Mouse (Mus musculus) c-Kit-positive CD71-negative TER-119-negative erythroid progenitor cells, embryonic 14.5 days (primary cell): Measurements from ENCODE around the gene Maml3.

Experiments
- DNase-seq: peaks from one replicate; pipeline ENCODE4 v3.0.0-alpha.2; 2013; ENCODE audit warnings: low read depth

Gene Maml3

GRCm38 (mm10) chr3:51702701-51703286, 402.1 kb downstream of the Maml3 start:
- no peak for DNase-seq

GRCm38 (mm10) chr3:51701950-51702349, 402.9 kb downstream of the Maml3 start:
- DNase-seq = no peak

- DNase-seq = peak; percentile 39
These were observed 403.6 kb downstream of the Maml3 start for GRCm38 (mm10) chr3:51701281-51701751.

GRCm38 (mm10) chr3:51700731-51701280, 404.1 kb downstream of the Maml3 start:
- no peak for DNase-seq

- DNase-seq = no peak
These were observed 404.8 kb downstream of the Maml3 start for GRCm38 (mm10) chr3:51700123-51700522.

- no peak for DNase-seq
These were observed 406.9 kb downstream of the Maml3 start for GRCm38 (mm10) chr3:51697931-51698330.

GRCm38 (mm10) chr3:51695713-51696112, 409.2 kb downstream of the Maml3 start:
- no peak for DNase-seq

GRCm38 (mm10) chr3:51694576-51694975, 410.3 kb downstream of the Maml3 start:
- no peak for DNase-seq

- no peak for DNase-seq
These were observed 411.7 kb downstream of the Maml3 start for GRCm38 (mm10) chr3:51693196-51693595.

- DNase-seq = no peak
These were observed 416.2 kb downstream of the Maml3 start for GRCm38 (mm10) chr3:51688725-51689124.

- DNase-seq = no peak
These were observed 418.1 kb downstream of the Maml3 start for GRCm38 (mm10) chr3:51686791-51687190.

- DNase-seq = no peak
These were observed 418.6 kb downstream of the Maml3 start for GRCm38 (mm10) chr3:51686316-51686715.

- no peak for DNase-seq
These were observed 419.3 kb downstream of the Maml3 start for GRCm38 (mm10) chr3:51685539-51685938.

GRCm38 (mm10) chr3:51674963-51675362, 429.9 kb downstream of the Maml3 start:
- no peak for DNase-seq

GRCm38 (mm10) chr3:51673408-51674086, 431.3 kb downstream of the Maml3 start:
- no peak for DNase-seq

- no peak for DNase-seq
These were observed 432.2 kb downstream of the Maml3 start for GRCm38 (mm10) chr3:51672631-51673030.

GRCm38 (mm10) chr3:51671071-51671469, 433.8 kb downstream of the Maml3 start:
- no peak for DNase-seq

- no peak for DNase-seq
These were observed 434.3 kb downstream of the Maml3 start for GRCm38 (mm10) chr3:51670414-51671070.

- DNase-seq = no peak
These were observed 436.3 kb downstream of the Maml3 start for GRCm38 (mm10) chr3:51668607-51669006.

GRCm38 (mm10) chr3:51662557-51662956, 442.3 kb downstream of the Maml3 start:
- no peak for DNase-seq

GRCm38 (mm10) chr3:51661880-51662550, 442.9 kb downstream of the Maml3 start:
- no peak for DNase-seq

- DNase-seq = no peak
These were observed 443.5 kb downstream of the Maml3 start for GRCm38 (mm10) chr3:51661376-51661775.
